Mouse (Mus musculus): Measurements from ENCODE around the gene Hmcn2.
A peak's percentile ranks its signal among the peaks of the same experiment; 100 is the strongest.

Gene Hmcn2

DNA sequence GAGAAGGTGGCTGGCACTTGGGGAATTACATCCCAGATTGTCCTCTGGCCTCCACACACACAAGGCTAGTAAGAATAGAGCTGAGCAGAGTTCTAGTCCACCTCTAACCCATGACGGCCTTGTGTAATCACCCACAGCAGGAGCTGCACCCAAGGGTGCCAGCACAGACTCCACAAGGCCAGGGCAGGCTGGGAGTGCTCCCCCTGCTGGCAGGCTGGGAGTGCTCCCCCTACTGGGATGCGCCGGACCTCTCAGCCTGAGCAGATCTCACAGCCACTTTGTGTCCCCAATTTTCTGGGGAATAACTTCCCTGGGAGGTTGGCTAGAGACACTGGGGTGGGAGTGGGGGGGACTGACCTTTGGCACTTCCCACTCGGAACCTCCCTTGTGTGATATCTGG lies 68.7 kb downstream of the Hmcn2 start:
- no peak for DNase-seq (ENCODE audit: low spot score)

GRCm38 (mm10) chr2:31416968-31417367 lies 102.8 kb downstream of the Hmcn2 start:
- no peak for DNase-seq (ENCODE audit: low spot score)

DNA sequence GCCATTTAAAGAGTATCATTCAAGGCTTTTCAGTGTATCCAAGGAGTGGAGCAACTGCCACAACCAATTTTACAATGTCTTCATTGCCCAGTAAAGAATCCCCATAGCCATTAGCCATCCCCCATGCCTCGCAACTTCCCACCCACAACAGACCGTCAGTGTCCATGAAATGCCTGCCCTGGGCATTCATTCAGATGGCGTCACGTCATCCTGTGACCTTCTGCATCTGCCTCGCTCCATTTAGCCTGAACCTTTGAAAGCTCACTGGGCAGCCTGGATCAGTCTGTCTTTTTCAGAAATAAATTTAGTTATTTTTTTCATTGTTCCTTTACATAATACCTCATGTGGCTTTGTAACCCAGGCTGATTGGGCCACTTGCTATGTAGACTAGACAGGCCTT lies 103.8 kb downstream of the Hmcn2 start:
- no peak for DNase-seq (ENCODE audit: low spot score)

DNA sequence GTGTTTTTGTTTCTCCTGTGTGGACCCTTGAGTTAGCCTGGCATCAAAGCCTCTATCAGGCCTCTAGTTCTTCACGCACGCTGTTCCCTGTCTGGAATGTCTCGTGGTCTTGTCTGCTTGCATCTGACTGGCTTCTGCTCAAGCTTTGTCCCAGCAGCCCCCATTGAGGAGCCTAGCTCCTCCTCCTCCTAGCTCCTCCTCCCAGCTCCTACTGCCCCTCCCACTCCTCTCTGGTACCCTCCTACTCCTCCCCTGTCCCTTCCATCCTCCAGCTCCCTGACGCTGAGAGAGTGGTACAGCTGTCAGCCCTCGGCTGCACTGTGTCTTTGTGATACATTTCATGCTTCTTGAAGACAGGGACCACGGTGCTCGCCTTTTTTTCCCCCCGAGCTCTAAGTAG lies 104.4 kb downstream of the Hmcn2 start:
- DNase-seq (ENCODE audit: low spot score) = no peak

GRCm38 (mm10) chr2:31420914-31421313 lies 106.7 kb downstream of the Hmcn2 start:
- DNase-seq (ENCODE audit: low spot score) = no peak

GRCm38 (mm10) chr2:31422576-31422975 lies 108.4 kb downstream of the Hmcn2 start:
- no peak for DNase-seq (ENCODE audit: low spot score)

DNA sequence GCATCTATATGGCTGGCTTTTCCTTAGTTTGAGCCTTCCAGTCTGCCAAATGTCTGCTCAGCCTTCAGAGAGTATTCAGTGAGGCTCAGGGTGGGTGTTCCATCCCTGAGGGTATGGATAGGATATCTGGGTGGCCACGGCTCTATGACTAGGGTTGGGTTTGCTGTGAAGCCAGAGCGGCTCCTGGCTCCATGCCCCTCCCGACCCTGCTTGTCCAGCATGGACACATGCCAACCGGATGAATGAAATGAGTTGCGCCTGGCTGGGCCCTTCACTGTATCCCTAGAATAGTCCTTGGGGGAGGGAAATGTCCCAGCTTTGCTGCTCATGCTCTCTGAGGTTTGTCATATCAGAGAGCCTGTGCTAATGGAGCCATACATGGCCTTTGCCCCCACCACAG lies 117.3 kb downstream of the Hmcn2 start:
- DNase-seq (ENCODE audit: low spot score) = no peak

DNA sequence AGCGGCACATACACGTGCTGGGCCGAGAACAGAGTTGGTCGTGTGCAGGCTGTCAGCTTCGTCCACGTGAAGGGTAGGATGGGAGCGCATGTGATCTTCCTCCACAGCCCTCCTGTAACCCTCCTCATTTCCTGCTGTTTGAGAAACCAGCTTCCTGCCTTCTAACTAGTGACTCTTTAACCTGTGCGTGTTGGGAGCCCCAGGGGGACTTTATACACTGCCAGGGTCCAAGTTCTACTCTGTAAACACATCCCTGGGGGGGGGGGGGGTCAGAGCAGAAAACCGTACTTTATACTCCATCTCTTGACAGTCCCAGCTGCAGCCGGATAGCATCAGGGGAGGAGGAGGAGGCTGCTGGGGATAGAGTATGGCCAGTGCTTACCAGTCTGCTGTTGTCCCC lies 120.5 kb downstream of the Hmcn2 start:
- DNase-seq (ENCODE audit: low spot score) = peak; percentile 83

DNA sequence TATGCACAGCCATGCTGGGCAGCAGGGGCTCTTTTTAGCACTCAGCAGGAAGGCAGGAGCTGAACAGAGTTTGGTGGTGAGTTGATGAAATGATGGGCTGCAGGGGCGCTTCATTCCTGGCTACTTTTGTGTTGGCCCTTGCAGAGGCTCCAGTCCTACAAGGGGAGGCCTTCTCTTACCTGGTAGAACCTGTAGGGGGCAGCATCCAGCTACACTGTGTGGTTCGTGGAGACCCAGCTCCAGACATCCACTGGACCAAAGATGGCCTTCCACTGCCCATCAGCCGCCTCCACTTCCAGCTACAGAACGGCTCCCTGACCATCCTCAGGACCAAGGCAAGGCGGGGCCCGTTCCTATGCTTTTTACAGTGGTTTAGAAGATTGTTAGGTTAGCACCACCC lies 121.4 kb downstream of the Hmcn2 start:
- DNase-seq (ENCODE audit: low spot score) = peak; percentile 71

DNA sequence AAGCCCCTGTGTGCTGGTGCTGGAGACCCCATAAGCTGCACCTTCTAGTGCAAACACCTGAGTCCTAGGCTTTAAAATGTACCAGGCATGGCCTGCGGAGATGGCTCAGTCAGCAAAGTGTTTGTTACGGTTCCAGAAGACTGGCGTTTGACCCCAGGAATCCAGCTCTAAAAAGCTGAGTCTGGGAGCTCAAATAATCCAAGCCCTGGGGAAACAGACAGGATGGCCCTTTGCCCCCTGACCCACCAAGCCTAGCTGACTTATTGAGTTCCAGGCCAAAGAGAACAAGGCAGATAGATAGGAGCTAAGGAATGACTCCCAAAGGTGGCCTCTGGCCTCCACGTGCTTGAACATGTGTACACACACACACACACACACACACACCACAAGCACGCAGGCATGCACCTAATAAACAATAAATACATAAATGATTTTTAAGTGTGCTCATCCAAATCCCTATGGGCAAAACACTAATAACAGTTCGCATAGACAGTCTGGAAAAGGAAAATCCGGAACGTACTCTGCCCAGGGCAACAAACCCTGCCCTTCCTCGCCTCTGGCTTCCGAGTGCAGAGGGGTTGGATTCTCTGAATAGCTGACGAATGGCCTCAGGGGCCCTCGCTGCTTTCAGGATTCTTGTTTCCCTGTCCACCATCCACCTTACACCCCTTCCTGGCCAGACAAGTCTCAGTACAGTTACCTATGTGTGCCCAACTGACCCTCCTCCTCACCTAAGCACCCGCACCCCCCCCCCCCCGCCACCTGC lies 123.4 kb downstream of the Hmcn2 start:
- peak; percentile 87 for DNase-seq (ENCODE audit: low spot score)

DNA sequence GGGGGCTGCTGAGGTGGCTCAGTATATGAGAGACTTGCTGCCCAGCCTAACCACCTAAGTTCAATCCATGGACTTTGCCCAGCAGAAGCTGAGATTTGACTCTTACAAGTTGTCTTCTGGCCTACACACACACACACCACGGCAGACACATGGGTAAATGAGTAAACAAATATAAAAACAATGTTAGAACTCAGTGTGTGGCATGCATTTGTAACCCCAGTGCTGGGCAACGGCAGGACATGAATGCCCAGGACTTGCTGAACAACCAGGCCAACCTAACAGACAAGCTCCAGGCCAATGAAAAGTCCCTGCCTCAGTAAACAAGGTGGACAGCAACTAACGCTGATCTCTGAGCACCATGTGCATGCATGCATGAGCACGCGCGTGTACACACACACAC lies 125.4 kb downstream of the Hmcn2 start:
- DNase-seq (ENCODE audit: low spot score) = peak; percentile 21

DNA sequence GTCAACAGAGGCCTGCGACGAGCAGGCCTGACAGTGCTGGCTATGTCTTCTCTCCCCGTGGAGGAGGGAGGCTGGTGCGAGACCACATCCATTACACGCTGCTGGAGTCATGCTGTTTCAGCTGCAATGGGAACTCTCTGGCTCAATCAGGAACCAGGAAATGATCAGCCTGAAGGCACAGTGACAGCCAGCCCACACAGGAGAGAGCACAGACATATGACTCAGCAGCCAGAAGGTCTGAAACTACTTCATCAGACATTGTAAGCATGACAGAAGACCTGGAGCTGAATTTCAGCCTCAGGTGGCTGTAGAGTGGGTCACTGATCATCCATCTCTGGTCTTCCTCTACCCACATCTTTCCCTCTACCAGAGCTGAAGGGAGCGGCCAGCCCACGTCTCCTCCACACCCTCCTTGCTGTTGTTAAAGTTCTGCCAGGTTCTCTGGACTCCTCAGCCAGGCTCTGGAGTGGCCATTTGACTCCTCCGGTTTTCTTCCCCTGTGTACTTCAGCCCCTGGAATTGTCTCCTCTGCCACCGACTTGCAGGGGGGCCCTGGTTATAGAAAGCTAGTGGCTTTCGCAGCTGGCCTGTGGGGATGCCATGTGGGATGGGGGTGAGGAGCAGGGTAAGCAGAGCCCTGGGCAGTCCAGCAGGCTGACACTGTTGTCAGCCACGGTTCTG lies 128.4 kb downstream of the Hmcn2 start:
- peak; percentile 35 for DNase-seq (ENCODE audit: low spot score)

DNA sequence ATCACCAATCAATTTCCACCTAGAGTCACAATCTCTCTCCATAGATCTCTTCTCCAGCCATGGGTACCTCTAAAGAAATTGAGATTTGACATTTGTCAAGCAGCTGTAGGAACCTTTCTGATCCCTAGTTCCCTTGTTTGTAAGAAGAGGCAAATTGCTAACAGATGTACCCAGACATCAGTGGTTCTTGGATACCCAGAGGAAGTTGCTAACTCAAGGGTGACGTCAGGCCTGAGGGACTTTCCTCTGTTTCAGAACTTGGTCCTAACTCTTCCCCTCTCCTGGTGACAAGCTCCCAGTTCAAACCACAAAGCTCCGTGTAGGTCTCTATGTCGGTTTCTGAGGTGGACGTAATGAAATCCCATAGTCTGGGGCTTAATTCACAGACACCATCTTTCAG lies 131.8 kb downstream of the Hmcn2 start:
- DNase-seq (ENCODE audit: low spot score) = no peak

DNA sequence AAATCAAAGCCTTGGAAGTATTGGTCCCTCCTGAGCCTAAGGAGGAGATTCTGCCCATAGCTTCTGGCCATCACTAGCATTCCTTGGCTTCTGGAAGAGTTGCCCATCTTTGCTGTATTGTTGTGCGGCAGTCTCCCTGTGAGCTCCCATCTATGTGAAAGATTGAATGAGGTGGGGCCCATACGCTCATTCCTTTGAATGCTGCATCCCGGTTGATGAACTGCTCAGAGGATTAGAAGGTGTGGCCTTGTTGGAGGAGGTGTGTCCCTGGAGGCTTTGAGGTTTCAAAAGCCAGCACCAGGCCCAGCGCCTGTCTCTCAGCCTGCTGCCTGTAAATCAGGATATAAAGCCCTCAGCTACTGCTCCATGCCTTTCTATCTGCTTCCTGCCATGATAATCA lies 132.2 kb downstream of the Hmcn2 start:
- DNase-seq (ENCODE audit: low spot score) = no peak

DNA sequence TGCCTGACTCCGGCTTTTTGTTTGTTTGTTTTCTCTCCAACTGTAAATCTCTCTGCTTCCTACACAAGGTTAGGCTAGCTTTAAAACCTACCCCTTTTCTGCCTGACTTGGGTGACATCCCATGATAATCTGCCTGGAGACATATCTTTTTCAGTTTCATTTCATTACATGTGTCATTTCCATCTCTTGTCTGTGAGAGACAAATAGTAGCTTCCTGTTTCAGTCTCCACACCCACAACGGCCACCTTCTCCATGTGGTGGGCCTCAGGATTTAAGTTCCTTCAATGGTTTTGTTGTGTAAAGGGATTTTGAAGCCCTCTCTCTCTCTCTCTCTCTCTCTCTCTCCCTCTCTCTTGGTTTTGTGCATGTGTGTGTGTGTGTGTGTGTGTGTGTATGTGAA lies 133.3 kb downstream of the Hmcn2 start:
- DNase-seq (ENCODE audit: low spot score) = no peak

GRCm38 (mm10) chr2:31448756-31449440 lies 134.7 kb downstream of the Hmcn2 start:
- no peak for DNase-seq (ENCODE audit: low spot score)

GRCm38 (mm10) chr2:31449441-31449815 lies 135.2 kb downstream of the Hmcn2 start:
- no peak for DNase-seq (ENCODE audit: low spot score)

- DNase-seq (ENCODE audit: low spot score) = no peak
Measured at GRCm38 (mm10) chr2:31449902-31450301, 135.7 kb downstream of the Hmcn2 start.

DNA sequence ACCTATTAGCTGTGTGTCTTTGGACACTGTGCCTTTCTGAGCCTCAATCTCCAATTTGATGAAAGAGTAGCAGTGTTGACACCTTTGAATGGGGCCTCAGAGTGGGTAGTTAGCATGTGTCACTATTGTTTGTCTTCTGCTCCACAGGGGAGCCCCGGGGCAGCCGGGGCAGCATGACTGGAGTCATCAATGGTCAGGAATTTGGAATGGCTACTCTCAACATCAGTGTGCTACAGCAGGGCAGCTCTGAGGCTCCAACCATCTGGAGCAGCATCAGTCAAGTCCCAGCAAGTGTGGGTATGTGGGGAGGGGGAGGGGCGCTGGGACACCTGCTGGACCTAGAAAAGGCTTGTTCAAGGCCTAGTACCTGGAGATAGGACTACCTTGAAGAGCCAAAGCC lies 136.4 kb downstream of the Hmcn2 start:
- DNase-seq (ENCODE audit: low spot score) = no peak

- no peak for DNase-seq (ENCODE audit: low spot score)
Measured at GRCm38 (mm10) chr2:31451530-31451929, 137.3 kb downstream of the Hmcn2 start.

DNA sequence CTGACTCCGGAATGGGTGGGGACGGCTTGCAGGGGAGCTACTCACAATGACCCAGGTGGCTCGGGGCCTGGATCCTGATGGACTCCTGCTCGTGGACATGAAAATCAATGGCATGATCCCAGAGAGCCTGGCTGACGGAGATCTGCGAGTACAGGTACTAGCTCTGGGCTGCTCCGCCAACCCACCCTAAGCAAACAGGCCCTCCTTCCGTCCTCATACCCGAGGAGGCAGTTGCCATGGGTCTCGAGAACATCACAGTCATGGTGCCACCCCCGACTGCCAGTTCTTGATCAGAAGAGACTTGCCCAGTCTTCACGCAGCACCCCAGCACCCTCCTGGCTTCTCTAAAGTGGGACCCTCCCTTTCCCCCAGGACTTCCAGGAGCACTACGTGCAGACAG lies 138.8 kb downstream of the Hmcn2 start:
- DNase-seq (ENCODE audit: low spot score) = peak; percentile 47

GRCm38 (mm10) chr2:31453559-31454177 lies 139.5 kb downstream of the Hmcn2 start:
- DNase-seq (ENCODE audit: low spot score) = peak; percentile 88

DNA sequence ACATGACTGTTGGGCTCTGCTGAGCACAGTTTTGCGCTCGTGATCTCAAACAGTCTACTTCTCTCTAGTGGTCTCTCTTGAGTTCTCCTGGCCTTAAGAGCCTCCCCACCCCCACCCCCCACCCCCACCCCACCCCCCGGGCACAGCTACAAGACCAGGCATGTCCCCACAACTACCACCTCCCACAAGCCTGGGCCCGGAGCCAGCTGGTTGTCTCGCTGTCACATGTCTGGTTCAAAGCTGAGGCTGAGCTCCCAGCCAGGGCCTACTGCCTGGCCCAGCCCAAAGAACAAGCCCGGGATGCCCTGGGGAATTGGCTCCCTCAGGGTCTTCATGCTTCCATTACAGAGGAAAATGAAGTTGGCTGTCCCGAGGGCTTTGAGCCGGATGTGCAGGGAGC lies 140.1 kb downstream of the Hmcn2 start:
- DNase-seq (ENCODE audit: low spot score) = no peak
